Mouse (Mus musculus) T-helper 2 cell (primary cell): ENCODE results near the gene Ttc4.

Experiments used
- in situ Hi-C: fragments of 300-600 bp; cut with MboI, MseI; formaldehyde crosslinking; loops from one replicate; pipeline ENCODE4 v1.15.1; 2025; ENCODE audit warnings: high pct_unique_total_duplicates

The Ttc4 gene

GRCm38 (mm10) chr4:106652546-106652945 is 26.2 kb downstream of the Ttc4 start:
- in situ Hi-C loops: no loop called here

- in situ Hi-C loops: no loop called here
Observed at GRCm38 (mm10) chr4:106650833-106651527, 27.8 kb downstream of the Ttc4 start, which contains the start of gene Pars2. Pars2 (plus strand) TSS chr4:106651069.

GRCm38 (mm10) chr4:106647137-106647536 is 31.6 kb downstream of the Ttc4 start:
- in situ Hi-C loops: no loop called here

GRCm38 (mm10) chr4:106645797-106646196 is 32.9 kb downstream of the Ttc4 start:
- in situ Hi-C loops: no loop called here

- in situ Hi-C loops: no loop called here
Observed at GRCm38 (mm10) chr4:106644218-106644610, 34.5 kb downstream of the Ttc4 start.

GRCm38 (mm10) chr4:106643483-106644217 is 35.1 kb downstream of the Ttc4 start:
- in situ Hi-C loops: no loop called here

GRCm38 (mm10) chr4:106634086-106634479 is 44.7 kb downstream of the Ttc4 start:
- in situ Hi-C loops: loop anchor here (5.0 kb wide), 1 partner anchor 73 kb away; no protein-coding TSS in a partner anchor

GRCm38 (mm10) chr4:106633281-106634085 is 45.3 kb downstream of the Ttc4 start:
- in situ Hi-C loops: loop anchor here (5.0 kb wide), 1 partner anchor 74 kb away; no protein-coding TSS in a partner anchor

- in situ Hi-C loops: loop anchor here (5.0 kb wide), 1 partner anchor 75 kb away; no protein-coding TSS in a partner anchor
Observed at GRCm38 (mm10) chr4:106632313-106632712, 46.4 kb downstream of the Ttc4 start.

- in situ Hi-C loops: loop anchor here (5.0 kb wide), 1 partner anchor 77 kb away; no protein-coding TSS in a partner anchor
Observed at GRCm38 (mm10) chr4:106630333-106631220, 48.2 kb downstream of the Ttc4 start.

- in situ Hi-C loops: no loop called here
Observed at GRCm38 (mm10) chr4:106629374-106629773, 49.4 kb downstream of the Ttc4 start.

GRCm38 (mm10) chr4:106628650-106629360 is 49.9 kb downstream of the Ttc4 start:
- in situ Hi-C loops: no loop called here

GRCm38 (mm10) chr4:106627809-106628208 is 50.9 kb downstream of the Ttc4 start:
- in situ Hi-C loops: no loop called here

GRCm38 (mm10) chr4:106624271-106624670 is 54.5 kb downstream of the Ttc4 start:
- in situ Hi-C loops: no loop called here

GRCm38 (mm10) chr4:106622712-106623111 is 56.0 kb downstream of the Ttc4 start:
- in situ Hi-C loops: no loop called here

- in situ Hi-C loops: no loop called here
Observed at GRCm38 (mm10) chr4:106622030-106622493, 56.7 kb downstream of the Ttc4 start, which contains the start of gene Ttc22. Ttc22 (plus strand) TSS chr4:106622432.

- in situ Hi-C loops: no loop called here
Observed at GRCm38 (mm10) chr4:106621428-106621827, 57.3 kb downstream of the Ttc4 start.

- in situ Hi-C loops: no loop called here
Observed at GRCm38 (mm10) chr4:106618898-106619297, 59.8 kb downstream of the Ttc4 start.

- in situ Hi-C loops: no loop called here
Observed at GRCm38 (mm10) chr4:106617056-106617455, 61.7 kb downstream of the Ttc4 start, which contains the start of gene Lexm. Lexm (minus strand) TSS chr4:106617241.

- in situ Hi-C loops: no loop called here
Observed at GRCm38 (mm10) chr4:106615637-106616036, 63.1 kb downstream of the Ttc4 start.
